Mouse (Mus musculus): ENCODE data around the gene Dlgap1.

DNA sequence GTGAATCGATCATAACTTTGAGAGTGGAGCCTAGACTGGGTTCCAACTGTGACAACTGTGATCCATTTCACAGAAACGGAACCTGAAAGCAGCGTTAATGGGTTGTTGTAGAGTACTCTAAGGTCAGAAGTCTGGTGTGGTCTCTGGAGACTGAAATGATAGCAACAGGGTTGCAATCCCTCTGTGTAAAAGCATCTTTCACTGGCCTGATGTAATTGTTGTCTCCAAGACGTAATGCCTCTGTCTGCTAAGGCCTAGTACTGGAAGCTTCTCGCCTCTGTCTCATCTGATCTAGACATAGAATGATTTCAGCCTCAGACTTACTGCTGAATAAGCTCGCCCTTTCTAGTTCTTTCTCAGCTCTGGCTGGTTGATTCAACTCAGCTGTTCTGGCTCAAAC is 721.3 kb downstream of the Dlgap1 start:
- TF ChIP-seq EP300 (IDR thresholded peaks at IDR 0.05; ENCODE audit: low read depth) (no peak), CTCF (IDR thresholded peaks at IDR 0.05; ENCODE audit: low read depth) (no peak)
